Mouse (Mus musculus): ENCODE measurements around the gene Urad.
A peak's percentile ranks its signal among the peaks of the same experiment; 100 is the strongest.

Gene Urad

GRCm38 (mm10) chr5:147323237-147323917 is 1.1 kb upstream of the Urad start:
- DNase-seq: peak; percentile 94

GRCm38 (mm10) chr5:147319653-147320052 is 2.6 kb downstream of the Urad start:
- peak; percentile 58 to 63 for DNase-seq

DNA sequence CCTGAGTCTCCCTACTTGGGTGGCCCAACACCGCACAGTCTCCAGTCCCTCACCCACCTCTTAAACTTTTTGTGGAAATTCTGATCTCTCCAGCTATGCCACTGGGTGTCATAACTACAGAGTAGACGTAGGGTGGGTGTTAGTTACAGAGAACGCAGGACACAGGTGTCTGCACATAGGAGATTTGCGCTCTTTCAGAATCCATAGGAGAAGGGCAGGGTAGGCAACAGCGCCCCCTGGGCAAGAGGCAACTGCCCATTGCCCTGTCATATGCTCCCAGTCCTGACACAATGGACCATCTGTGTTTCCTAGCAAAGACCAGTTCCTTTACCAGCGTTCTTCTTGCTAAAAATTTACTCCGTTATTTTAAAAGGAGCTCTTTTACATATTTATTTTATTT is 4.2 kb downstream of the Urad start:
- peak in 1 of 2 experiments; percentile 34 for DNase-seq

- no peak for DNase-seq
Observed at GRCm38 (mm10) chr5:147317321-147317720, 4.9 kb downstream of the Urad start.

DNA sequence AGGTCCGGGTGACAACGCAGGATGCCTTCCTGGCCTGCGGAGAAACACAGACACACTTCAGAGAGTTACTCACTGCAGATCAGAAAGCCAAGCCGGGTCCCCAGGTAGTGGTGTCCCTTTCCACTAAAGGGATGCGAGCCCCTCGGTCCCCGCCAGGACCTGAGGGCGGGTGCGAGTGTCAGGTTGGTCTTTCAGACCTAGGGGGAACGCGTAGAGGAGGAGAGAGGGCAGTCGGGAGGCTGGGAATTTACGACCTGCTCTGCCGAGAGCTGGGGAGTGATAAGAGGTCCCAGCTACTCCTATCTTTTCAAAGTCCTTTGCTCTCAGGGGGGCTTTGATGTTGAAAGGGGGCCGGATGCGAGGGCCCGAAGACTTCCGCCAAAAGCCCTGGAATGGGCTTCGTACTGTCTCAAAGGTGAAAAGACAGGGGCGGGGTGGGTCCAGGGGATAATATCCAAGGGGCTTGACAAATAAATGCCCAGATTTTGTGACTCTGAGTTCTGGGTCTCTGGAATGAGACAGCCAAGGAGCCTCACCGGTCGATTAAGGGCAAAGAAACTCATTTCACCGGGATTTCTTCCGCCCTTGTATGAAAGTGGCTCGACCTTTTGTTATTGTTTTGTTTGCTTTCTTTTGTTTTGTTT is 6.7 kb downstream of the Urad start:
- no peak for DNase-seq

DNA sequence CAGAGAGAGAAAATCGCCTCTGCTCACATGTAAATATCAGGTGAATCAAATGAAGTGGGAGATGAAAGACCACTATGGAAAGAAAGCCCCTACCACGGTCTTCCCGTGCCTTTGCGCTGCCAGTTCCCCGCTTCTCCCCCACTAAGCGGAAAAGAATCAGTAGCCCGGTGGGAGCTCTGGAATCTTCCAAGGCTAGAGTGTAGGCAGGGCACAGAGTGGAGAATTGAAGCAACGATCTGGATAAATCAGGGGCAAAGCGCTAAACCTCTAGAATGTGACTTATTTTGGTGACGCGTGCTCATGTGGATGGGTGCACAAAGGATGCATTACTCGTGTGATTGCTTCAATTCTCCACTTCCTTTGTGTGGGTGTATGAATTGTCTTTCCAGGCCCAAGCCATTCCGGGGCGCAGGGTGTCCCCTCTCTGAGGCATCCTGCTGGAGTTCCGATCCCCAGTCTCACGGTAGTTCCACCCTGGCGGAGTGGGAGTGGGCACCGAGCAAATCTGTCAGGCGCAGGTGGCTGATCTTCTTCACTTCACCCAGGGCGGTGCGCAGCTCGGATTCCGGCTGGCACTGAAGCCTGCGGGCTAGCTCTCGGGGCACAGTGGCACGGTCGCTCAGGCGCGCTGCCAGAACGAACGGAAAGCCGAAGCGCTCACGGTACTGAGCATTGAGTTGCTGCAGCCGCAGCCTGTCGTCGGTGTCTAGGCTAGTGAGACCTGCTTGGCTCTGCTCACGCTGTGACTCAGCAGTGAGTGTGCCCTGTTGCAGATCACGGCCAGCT is 7.4 kb downstream of the Urad start:
- peak in 1 of 2 experiments; percentile 21 for DNase-seq

- no peak for DNase-seq
Observed at GRCm38 (mm10) chr5:147312830-147313685, 9.2 kb downstream of the Urad start.

- no peak for DNase-seq
Observed at GRCm38 (mm10) chr5:147309786-147310185, 12.5 kb downstream of the Urad start.

DNA sequence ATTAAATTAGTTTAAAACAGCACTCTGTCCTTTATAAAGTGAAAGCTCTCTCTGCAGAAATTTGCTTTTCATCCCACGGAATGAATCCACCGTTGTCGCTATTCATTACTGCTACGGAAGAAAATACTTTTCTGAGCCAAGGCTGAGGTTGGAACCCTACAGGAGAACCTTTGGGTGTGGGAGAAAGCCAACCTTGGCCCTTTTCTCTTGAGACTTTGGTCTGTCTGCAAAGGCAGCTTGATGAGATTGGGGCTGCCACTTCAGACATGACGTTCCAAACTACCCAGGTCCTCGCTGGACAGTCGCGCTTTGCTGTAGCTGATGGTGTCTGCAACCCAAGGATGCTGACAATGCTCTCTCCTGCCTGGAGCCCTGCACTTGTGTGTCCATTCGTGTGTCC is 13.8 kb downstream of the Urad start:
- no peak for DNase-seq

DNA sequence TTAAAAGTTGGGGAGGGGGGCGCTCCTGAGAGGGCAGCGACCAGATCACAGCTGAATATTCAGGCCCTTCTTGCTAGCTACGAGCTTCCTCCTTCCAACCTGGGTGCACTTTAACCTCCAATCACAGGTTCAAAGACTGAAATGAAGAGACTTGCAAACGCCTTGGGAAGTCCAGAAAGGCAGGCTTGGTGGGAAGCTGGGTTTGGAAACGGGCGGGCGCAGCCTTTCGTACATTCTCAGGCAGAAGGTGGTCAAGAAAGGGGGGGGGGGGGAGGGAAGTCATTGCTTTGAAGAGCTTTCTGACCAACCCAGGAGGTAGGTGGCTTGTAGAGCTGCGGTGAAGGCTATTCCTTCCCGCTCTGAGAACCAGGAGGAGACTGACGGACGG is 14.8 kb downstream of the Urad start:
- DNase-seq: no peak

DNA sequence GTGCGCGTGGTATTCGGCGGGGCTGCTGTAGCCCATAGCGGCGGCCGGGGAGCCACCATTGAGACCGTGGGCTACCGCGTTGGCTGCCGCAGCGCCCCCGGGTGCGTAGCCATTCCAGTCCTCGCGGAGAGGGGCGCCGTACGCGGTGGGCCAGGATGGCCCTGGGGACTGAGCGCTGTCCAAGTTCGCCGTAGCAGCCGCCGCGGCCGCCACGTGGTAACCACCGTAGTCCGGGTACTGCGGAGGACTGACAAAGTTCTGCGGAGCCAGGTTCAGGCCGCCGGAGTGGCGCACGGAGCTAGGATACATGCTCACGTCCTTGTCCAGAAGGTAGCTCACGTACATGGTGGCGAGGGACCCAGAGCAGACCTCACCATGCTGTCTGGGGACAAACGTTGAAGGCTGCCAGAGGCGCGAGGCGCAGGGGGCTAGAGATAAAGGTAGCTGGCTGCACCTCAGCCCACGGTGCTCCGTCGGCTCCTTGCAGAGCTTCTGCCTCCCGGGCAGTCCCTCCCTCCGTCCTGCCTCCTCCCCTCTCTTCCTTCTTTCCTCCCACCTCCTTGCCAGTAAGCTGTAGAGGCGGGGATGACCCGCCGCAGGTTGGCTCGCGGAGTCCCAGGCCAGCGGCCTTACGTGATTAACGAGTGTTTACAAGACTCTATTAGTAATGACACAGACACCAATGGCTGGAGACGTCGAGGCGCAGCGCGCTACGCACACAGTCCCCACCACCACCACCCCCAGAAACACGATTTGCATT is 15.4 kb downstream of the Urad start, which contains the start of gene Cdx2:
Cdx2 (minus strand) TSS at position 633 of the 760 bp plus-strand sequence.
- no peak for DNase-seq

GRCm38 (mm10) chr5:147305856-147306637 is 16.2 kb downstream of the Urad start:
- DNase-seq: no peak

DNA sequence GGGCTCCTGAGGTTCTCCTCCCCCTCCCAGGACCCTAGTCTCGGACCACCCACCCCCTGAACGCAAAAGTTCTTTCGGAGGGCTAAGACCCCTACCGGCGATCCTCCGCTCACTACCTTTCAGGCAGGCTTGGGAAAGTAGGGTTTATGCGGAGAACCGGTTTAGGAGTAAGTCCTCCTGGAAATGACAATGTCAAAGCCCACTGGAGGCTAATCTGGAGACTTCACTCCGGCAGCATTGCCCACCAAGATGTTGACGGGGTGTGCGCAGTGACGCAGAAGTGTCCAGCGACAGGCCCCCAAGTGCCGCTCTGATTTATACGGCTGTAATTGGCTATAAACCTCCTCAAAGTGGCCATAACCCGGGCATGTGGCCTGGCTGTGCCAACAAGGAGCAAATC is 17.1 kb downstream of the Urad start:
- no peak for DNase-seq

DNA sequence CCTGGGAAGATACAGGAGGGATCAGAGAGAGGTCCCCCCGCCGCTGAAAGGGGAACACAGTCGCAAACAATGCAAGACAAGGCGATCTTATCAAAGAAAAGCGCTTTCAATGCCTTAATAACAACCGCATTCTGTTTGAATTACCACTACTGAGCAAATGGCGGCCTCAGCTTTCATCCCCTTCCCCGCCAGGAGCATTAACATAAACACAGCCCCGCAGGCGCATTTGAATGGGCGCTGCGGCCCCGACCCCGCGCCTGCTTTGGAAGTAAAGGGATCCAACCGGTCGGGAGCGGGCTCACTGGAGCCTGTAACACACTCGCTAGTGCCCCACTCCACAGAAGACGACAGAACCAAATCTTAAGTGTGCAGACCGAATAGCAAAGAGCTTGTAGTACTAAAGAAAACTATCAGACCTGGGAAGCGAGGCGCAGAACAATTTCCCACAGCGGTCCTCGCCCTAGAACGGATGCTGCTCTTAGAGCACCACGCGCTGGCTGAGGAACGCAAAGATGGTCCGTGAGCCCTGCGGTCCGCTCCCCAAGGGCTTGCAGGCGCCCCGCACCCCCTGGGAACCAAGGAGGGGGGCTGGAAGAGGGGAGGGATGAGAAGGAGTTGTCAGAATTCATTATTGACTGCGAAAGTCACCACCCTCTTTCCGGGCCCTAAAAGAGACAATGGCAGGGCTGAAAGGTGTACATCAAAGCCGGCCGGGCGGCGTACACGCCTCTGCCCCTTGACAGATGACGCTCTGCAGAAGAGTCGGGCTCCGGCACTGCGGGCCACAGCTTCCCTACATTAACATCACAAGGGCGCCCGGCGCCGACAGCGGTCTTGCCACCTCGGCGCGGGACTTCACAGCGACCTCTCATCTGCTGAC is 17.7 kb downstream of the Urad start:
- DNase-seq: peak in 1 of 2 experiments; percentile 32

DNA sequence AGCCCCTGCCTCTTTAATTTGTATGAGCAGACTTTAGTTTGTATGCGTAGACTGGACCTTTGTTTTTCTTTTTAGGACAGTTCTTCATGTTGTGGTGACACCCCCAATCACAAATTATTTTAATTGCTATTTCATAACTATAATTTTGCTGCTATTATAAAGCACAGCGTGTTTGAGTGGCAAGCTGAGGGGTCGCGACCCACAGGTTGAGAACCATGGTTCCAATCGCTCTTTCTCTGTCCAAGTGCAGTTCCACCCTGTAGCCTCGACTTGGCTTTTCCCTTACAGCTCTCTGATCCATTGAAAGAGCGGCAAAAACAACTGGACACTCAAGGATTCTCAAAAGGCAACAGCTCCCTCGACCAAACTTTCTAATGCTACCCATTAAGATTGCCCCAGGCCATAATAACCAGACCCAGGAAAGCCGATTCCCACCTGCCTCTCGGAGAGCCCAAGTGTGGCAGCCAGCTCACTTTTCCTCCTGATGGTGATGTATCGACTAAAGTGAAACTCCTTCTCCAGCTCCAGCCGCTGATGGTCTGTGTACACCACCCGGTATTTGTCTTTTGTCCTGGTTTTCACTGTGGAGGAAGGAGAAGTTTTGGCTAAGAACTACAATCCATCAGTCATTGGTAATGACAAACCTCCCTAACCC is 19.4 kb downstream of the Urad start:
- no peak for DNase-seq

DNA sequence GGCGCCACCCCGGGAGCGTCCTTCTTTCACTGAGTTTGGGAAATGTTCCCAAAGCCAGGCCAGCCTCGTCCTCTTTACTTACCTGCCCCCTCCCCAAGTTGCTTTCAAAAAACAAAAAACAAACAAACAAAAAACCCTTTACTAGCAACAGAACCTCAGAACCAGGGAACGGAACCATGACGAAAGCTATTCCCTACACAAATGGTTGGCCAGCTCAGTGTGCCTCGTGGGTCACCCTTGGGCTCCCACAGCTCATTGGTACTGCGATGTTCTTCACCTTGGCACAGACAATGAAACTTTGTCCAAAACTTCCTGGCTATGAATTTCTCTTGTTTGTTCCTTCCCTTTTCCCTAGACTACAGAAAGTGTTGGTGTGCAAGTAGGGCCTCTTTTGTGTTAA is 20.1 kb downstream of the Urad start:
- DNase-seq: no peak

DNA sequence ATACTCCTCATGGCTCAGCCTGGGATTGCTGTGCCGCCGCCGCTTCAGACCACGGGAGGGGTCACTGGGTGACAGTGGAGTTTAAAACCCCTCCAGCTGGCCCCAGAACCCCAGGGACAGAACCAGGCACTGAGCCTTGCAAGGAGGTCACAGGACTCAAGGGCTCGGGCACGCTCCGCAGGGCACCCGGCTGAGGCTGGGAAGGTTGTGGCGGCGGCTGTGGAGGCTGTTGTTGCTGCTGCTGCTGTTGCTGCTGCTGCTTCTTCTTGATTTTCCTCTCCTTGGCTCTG is 20.5 kb downstream of the Urad start:
- peak in 1 of 2 experiments; percentile 25 for DNase-seq

DNA sequence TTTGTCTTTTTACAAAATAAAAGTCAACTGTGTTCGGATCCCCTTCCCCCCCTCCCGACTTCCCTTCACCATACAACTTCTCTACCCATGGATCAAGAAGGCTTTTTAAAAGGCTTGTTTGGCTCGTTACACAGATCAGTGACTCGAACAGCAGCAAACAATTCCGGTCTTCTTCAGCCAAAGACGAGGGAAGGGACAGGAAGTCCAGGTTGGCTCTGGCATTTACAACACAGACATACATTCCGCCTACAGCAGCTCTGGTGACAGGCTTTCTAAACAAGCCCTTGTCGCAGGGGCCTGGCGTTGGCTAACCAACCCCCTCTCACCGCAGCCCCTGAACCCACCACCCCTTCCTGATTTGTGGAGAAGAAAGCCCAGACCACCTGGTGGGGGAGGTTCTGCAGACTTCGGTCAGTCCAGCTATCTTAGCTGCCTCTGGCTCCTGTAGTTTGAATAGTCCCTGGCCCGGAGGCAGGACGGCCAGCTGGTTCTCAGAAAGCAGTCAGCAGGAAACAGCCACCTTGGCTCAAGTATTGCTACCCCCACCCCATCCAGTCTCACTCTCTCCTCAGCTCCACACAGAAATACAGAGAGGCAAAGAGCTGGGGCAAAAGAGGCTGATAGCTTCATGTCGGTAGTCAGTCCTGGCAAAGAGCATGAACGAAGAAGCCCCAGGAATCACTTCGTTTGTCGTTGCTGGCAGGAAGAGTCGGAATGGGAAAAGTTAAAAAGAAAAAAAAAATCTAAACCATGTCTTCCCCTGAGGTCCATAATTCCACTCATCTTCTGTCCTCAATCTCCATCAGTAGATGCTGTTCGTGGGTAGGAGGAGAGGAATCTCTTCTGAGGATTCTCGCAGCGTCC is 21.1 kb downstream of the Urad start:
- no peak for DNase-seq

GRCm38 (mm10) chr5:147300001-147300363 is 22.3 kb downstream of the Urad start:
- no peak for DNase-seq
